Comparison of ENCODE assay signal across 29 mouse cellular contexts in the genomic region with DNA sequence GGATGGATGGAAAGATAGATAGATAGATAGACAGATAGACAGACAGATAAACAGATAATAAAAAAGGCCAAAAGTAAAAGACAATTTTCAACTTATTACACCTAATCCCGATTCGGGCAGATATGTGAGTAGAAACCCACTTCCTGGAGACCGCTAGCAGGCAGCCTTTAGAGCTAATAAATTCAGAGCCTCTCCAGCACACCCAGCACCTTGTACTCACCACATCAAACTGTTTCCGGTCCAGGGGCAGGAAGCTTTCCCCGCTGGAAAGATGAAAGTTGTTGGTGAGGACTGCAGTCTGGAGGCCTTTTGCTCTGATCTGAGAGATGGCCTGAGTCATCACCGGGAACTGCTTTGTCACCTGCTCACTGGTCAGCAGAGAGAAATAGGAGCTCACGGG. TPM values are rescaled to one million over a fixed set of nuclear protein-coding genes. Genes with fewer than 3 reads are reported as not detected.
DNase-seq lines count a peak whose midpoint lies in the region; ATAC-seq and TF ChIP-seq lines count a peak whose summit lies in the region.
"Had no signal": no experiment of that assay in that cellular context is flagged by ENCODE, and none has a peak within 500 bp of the region (broad histone marks: within the 10 kb centered on the region; RNA-seq: fewer than 3 reads in every experiment).

No protein-coding gene starts in this region.

- no peak overlapping the region for H3K27ac ChIP-seq in kidney, postnatal 0 days
- H3K27ac ChIP-seq: embryonic facial prominence, embryonic 12.5 days; forebrain, embryonic 10.5 days; forebrain, embryonic 15.5 days; gastrocnemius, adult 2 months; heart, adult 2 months; liver, embryonic 12.5 days; midbrain, embryonic 13.5 days; neural tube, embryonic 15.5 days had no signal

- DNase-seq in adrenal gland, adult (ENCODE audit: inconsistent age in 2 of 2, low spot score in 1 of 2) = peak; percentile 23 to 50
- DNase-seq in adrenal gland, postnatal 4 days (ENCODE audit: low spot score in 2 of 2) = no peak
- DNase-seq in kidney, postnatal 0 days (ENCODE audit: low spot score) = peak; percentile 11
- no peak for DNase-seq in kidney, adult 8-10 months
- DNase-seq in adrenal gland, postnatal 36 days = peak; percentile 15 to 32
- no peak for DNase-seq in layer of hippocampus, adult 9-10 months (ENCODE audit: low spot score)
- no peak for DNase-seq in heart, adult 11 months
- DNase-seq: cerebellum, adult 11 months; cerebellum, adult 9-10 months; cerebellum, postnatal 36 days; embryo, embryonic 11 days; gastrocnemius, adult 2 months; gastrocnemius, postnatal 36 days; heart, adult 2 months; kidney, adult 9 months; kidney, postnatal 14 days; liver, postnatal 0 days; lung, postnatal 36 days; right cerebral cortex, postnatal 25 days; thymus, postnatal 14 days had no signal

- no peak overlapping the region for H3K9ac ChIP-seq in kidney, postnatal 0 days (ENCODE audit: low read depth, low read length)
- H3K9ac ChIP-seq: embryonic facial prominence, embryonic 12.5 days; forebrain, embryonic 15.5 days; heart, embryonic 12.5 days; liver, embryonic 12.5 days; liver, postnatal 0 days; midbrain, embryonic 13.5 days; neural tube, embryonic 15.5 days had no signal

- TF ChIP-seq CTCF in kidney, postnatal 0 days (IDR thresholded peaks at IDR 0.05; ENCODE audit: low read depth) = no peak

- H3K4me2 ChIP-seq in kidney, postnatal 0 days (ENCODE audit: low read length) = no peak overlapping the region
- H3K4me2 ChIP-seq: embryonic facial prominence, embryonic 12.5 days; forebrain, embryonic 15.5 days; heart, embryonic 12.5 days; liver, embryonic 12.5 days; midbrain, embryonic 13.5 days; neural tube, embryonic 15.5 days had no signal

- WGBS in kidney, postnatal 0 days = 29% methylated on average over 7 of the region's 7 CpGs

- no peak for ATAC-seq in kidney, postnatal 0 days (replicated peaks; ENCODE audit: low FRiP score, low read depth)
- ATAC-seq: forebrain, embryonic 15.5 days; hindbrain, embryonic 16.5 days; intestine, embryonic 16.5 days; liver, embryonic 12.5 days; liver, postnatal 0 days; midbrain, embryonic 13.5 days had no signal

- H3K4me3 ChIP-seq in kidney, postnatal 0 days (replicated peaks; ENCODE audit: low read depth, low read length) = no peak overlapping the region
- H3K4me3 ChIP-seq: embryonic facial prominence, embryonic 12.5 days; forebrain, embryonic 10.5 days; forebrain, embryonic 15.5 days; gastrocnemius, adult 2 months; heart, adult 2 months; heart, embryonic 12.5 days; liver, embryonic 12.5 days; midbrain, embryonic 13.5 days; neural tube, embryonic 15.5 days had no signal

- no peaks in the 10 kb centered on the region for H3K27me3 ChIP-seq in kidney, postnatal 0 days (ENCODE audit: insufficient read depth, low read length)
- H3K27me3 ChIP-seq: embryonic facial prominence, embryonic 12.5 days; forebrain, embryonic 15.5 days; heart, embryonic 12.5 days; liver, embryonic 12.5 days; midbrain, embryonic 13.5 days; neural tube, embryonic 15.5 days had no signal

- H3K9me3 ChIP-seq in kidney, postnatal 0 days (replicated peaks; ENCODE audit: low read length) = no peaks in the 10 kb centered on the region
- H3K9me3 ChIP-seq: embryonic facial prominence, embryonic 12.5 days; forebrain, embryonic 10.5 days; forebrain, embryonic 15.5 days; heart, embryonic 12.5 days; liver, embryonic 12.5 days; midbrain, embryonic 13.5 days; neural tube, embryonic 15.5 days had no signal

- no peaks in the 10 kb centered on the region for H3K4me1 ChIP-seq in kidney, postnatal 0 days (replicated peaks; ENCODE audit: insufficient read depth, low read length)
- H3K4me1 ChIP-seq: forebrain, embryonic 10.5 days; forebrain, embryonic 15.5 days; midbrain, embryonic 13.5 days; neural tube, embryonic 15.5 days had no signal

- no peaks in the 10 kb centered on the region for H3K36me3 ChIP-seq in kidney, postnatal 0 days (ENCODE audit: insufficient read depth, low read length)
- H3K36me3 ChIP-seq: embryonic facial prominence, embryonic 12.5 days; forebrain, embryonic 10.5 days; forebrain, embryonic 15.5 days; heart, embryonic 12.5 days; liver, embryonic 12.5 days; midbrain, embryonic 13.5 days; neural tube, embryonic 15.5 days had no signal

RNA-seq across cellular contexts. Expression of gene Acad10, which starts 11.2 kb away (rescaled TPM):
- total RNA-seq in adrenal gland, postnatal 4 days (2021) = 10 to 100 TPM; 19.8 to 22.4 TPM
- 7.6 and 8.2 TPM in 2 replicates for polyA plus RNA-seq in kidney, postnatal 0 days (2015; fragmentation: Nextera tagmentation; extraction: Ambion mirVana)
- total RNA-seq in adrenal gland, postnatal 36 days (2021) = 10 to 100 TPM; 18.2 to 25.6 TPM

RNA-seq across cellular contexts. Expression of gene Brap, which starts 11.2 kb away (rescaled TPM):
- 10 to 100 TPM; 52.8 to 54.4 TPM for total RNA-seq in adrenal gland, postnatal 4 days (2021)
- 37.3 and 39.2 TPM in 2 replicates for polyA plus RNA-seq in kidney, postnatal 0 days (2015; fragmentation: Nextera tagmentation; extraction: Ambion mirVana)
- 10 to 100 TPM; 51.4 to 52.2 TPM for total RNA-seq in adrenal gland, postnatal 36 days (2021)

RNA-seq across cellular contexts. Expression of gene Acad12, which starts 30.4 kb away (rescaled TPM):
- 10 to 100 TPM; 13.3 to 14.5 TPM for total RNA-seq in adrenal gland, postnatal 4 days (2021)
- 3.8 and 5.0 TPM in 2 replicates for polyA plus RNA-seq in kidney, postnatal 0 days (2015; fragmentation: Nextera tagmentation; extraction: Ambion mirVana)
- total RNA-seq in adrenal gland, postnatal 36 days (2021) = 10 to 100 TPM; 19.4 to 23.4 TPM

RNA-seq across cellular contexts. Expression of gene Aldh2, which starts 55.5 kb away (rescaled TPM):
- total RNA-seq in adrenal gland, postnatal 4 days (2021) = 100 to 1,000 TPM; 858 to 942 TPM
- 203 and 226 TPM in 2 replicates for polyA plus RNA-seq in kidney, postnatal 0 days (2015; fragmentation: Nextera tagmentation; extraction: Ambion mirVana)
- total RNA-seq in adrenal gland, postnatal 36 days (2021) = 1,000 to 10,000 TPM; 1,062 to 2,025 TPM

Comparison
In these comparisons a context has a peak if more than half of its experiments do, and no peak if none do; other contexts are left out.
1. DNase-seq: peak in adrenal gland, adult (2 of 2), kidney, postnatal 0 days (single experiment) and adrenal gland, postnatal 36 days (2 of 2); none in adrenal gland, postnatal 4 days (0 of 2), kidney, adult 8-10 months (0 of 2), layer of hippocampus, adult 9-10 months (single experiment) and heart, adult 11 months (single experiment).